Mouse (Mus musculus): ENCODE results near the gene Plekhh1.

DNA sequence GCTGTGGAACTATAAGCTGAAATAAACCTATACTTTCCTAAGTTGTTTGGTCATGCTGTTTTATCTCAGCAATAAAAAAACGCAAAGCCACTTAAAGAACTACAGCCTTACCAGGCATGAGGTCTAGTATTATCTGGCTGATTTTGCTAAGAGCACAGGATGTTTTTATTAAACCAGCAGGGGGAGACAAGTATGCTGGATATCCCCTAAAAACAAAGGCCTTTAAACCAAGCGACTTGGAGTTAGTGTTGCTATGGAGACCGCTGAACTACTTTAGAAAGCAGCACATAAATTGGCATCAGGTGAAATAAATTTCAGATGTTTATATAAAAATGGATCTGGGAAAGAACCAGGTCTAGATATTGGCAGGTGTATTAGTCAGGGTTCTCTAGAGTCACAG is 93.9 kb downstream of the Plekhh1 start:
- TF ChIP-seq NRF1 (IDR thresholded peaks at IDR 0.05; ENCODE audit: low read depth, low read length) (no peak), POLR2A (IDR thresholded peaks at IDR 0.05; ENCODE audit: low read depth, low read length) (no peak), CTCF (conservative IDR thresholded peaks at IDR 0.05 in 1 of 2, IDR thresholded peaks at IDR 0.05 in 1 of 2; ENCODE audit: low read depth in 2 of 2, low read length in 2 of 2) (peak; percentile 29 to 58; a peak in 3 of 4 replicates)
